Mouse (Mus musculus): Measurements from ENCODE around the gene Kctd2. TPM values are rescaled to one million over a fixed set of nuclear protein-coding genes. Genes with fewer than 3 reads are reported as not detected.

Kctd2 gene
- polyA plus RNA-seq, 1 experiment from 2014 or later = 18.8 TPM

DNA sequence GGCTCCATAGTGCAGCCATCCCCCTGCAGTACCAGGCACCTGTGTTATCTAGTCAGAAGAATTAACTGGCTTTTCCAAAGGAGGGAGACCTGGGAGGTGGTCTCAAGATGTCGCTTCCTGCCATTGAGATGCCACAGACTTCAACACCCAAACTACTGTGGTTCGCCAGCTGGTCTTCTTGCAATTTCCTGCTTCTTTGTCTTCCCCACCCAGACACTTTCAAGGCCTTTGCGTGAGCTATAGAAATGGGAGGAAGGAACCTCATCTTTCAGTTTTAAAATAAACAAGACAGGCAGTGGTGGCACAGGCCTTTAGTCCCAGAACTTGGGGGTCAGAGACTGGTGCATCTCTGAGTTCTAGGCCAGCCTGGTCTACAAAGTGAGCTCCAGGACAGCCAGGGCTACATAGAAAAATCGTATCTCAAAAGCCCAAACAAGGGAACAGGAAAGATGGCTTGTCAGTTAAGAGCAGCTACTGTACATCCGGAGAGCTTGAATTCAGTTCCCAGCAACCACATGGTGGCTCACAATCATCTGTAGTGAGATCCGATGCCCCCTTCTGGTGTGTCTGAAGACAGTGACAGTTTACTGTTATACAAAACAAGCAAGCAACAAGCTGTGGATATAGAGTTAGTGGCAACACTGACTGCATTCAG is 11.5 kb upstream of the Kctd2 start:
- H3K27me3 ChIP-seq (replicated peaks; ENCODE audit: control insufficient read depth, insufficient read depth, low read length) = no peaks in the 10 kb centered on the region
- no peak overlapping the region for H3K4me2 ChIP-seq (ENCODE audit: low read length)
- no peak for ATAC-seq (replicated peaks; ENCODE audit: low FRiP score, low TSS enrichment, low read depth)
- H3K9me3 ChIP-seq (ENCODE audit: control insufficient read depth, low read length) = no peaks in the 10 kb centered on the region
- H3K4me3 ChIP-seq (ENCODE audit: low read depth, low read length) = no peak overlapping the region
- H3K36me3 ChIP-seq (ENCODE audit: control insufficient read depth, insufficient read depth, low read length) = peaks cover 53% of the 10 kb centered on the region
- WGBS = 72% methylated on average over 6 of the region's 6 CpGs
- peaks cover 20% of the 10 kb centered on the region for H3K4me1 ChIP-seq (replicated peaks; ENCODE audit: control insufficient read depth, insufficient read depth, low read length)
- no peak overlapping the region for H3K27ac ChIP-seq (ENCODE audit: low read depth)
- H3K9ac ChIP-seq (ENCODE audit: low read length) = no peak overlapping the region
- no peak for DNase-seq (ENCODE audit: low spot score)

- no peak overlapping the region for H3K27ac ChIP-seq (ENCODE audit: low read depth)
- H3K4me3 ChIP-seq (ENCODE audit: low read depth, low read length) = no peak overlapping the region
- H3K9ac ChIP-seq (ENCODE audit: low read length) = no peak overlapping the region
- H3K27me3 ChIP-seq (replicated peaks; ENCODE audit: control insufficient read depth, insufficient read depth, low read length) = no peaks in the 10 kb centered on the region
- H3K9me3 ChIP-seq (ENCODE audit: control insufficient read depth, low read length) = no peaks in the 10 kb centered on the region
- peaks cover 20% of the 10 kb centered on the region for H3K4me1 ChIP-seq (replicated peaks; ENCODE audit: control insufficient read depth, insufficient read depth, low read length)
- peaks cover 53% of the 10 kb centered on the region for H3K36me3 ChIP-seq (ENCODE audit: control insufficient read depth, insufficient read depth, low read length)
- DNase-seq (ENCODE audit: low spot score) = no peak
- no peak overlapping the region for H3K4me2 ChIP-seq (ENCODE audit: low read length)
- no peak for ATAC-seq (replicated peaks; ENCODE audit: low FRiP score, low TSS enrichment, low read depth)
- WGBS = 79% methylated on average over 7 of the region's 7 CpGs
Observed at GRCm38 (mm10) chr11:115409556-115409955, 10.4 kb upstream of the Kctd2 start.

GRCm38 (mm10) chr11:115420336-115421190 is 635 bp downstream of the Kctd2 start:
- no peaks in the 10 kb centered on the region for H3K9me3 ChIP-seq (ENCODE audit: control insufficient read depth, low read length)
- H3K4me3 ChIP-seq (ENCODE audit: low read depth, low read length) = peak overlapping the region; percentile 78
- peaks cover 19% of the 10 kb centered on the region for H3K4me1 ChIP-seq (replicated peaks; ENCODE audit: control insufficient read depth, insufficient read depth, low read length)
- peak overlapping the region; percentile 74 for H3K27ac ChIP-seq (ENCODE audit: low read depth)
- peak; percentile 76 for ATAC-seq (replicated peaks; ENCODE audit: low FRiP score, low TSS enrichment, low read depth)
- H3K36me3 ChIP-seq (ENCODE audit: control insufficient read depth, insufficient read depth, low read length) = peaks cover 42% of the 10 kb centered on the region
- H3K4me2 ChIP-seq (ENCODE audit: low read length) = peak overlapping the region; percentile 69
- H3K27me3 ChIP-seq (replicated peaks; ENCODE audit: control insufficient read depth, insufficient read depth, low read length) = no peaks in the 10 kb centered on the region
- WGBS = 2% methylated on average over 38 of the region's 45 CpGs
- peak overlapping the region; percentile 88 for H3K9ac ChIP-seq (ENCODE audit: low read length)
- DNase-seq (ENCODE audit: low spot score) = peak; percentile 79

- peak overlapping the region; percentile 78 for H3K4me3 ChIP-seq (ENCODE audit: low read depth, low read length)
- H3K4me2 ChIP-seq (ENCODE audit: low read length) = peak overlapping the region; percentile 69
- H3K4me1 ChIP-seq (replicated peaks; ENCODE audit: control insufficient read depth, insufficient read depth, low read length) = peaks cover 19% of the 10 kb centered on the region
- ATAC-seq (replicated peaks; ENCODE audit: low FRiP score, low TSS enrichment, low read depth) (no peak), DNase-seq (ENCODE audit: low spot score) (no peak)
- no peaks in the 10 kb centered on the region for H3K9me3 ChIP-seq (ENCODE audit: control insufficient read depth, low read length)
- H3K27me3 ChIP-seq (replicated peaks; ENCODE audit: control insufficient read depth, insufficient read depth, low read length) = no peaks in the 10 kb centered on the region
- 41% methylated on average over 1 of the region's 1 CpGs for WGBS
- H3K36me3 ChIP-seq (ENCODE audit: control insufficient read depth, insufficient read depth, low read length) = peaks cover 42% of the 10 kb centered on the region
- H3K27ac ChIP-seq (ENCODE audit: low read depth) = no peak overlapping the region
- H3K9ac ChIP-seq (ENCODE audit: low read length) = peak overlapping the region; percentile 88; the same call in 1 of the 2 replicates
Observed at GRCm38 (mm10) chr11:115421328-115421727, 1.4 kb downstream of the Kctd2 start.

GRCm38 (mm10) chr11:115421972-115422371 is 2.0 kb downstream of the Kctd2 start:
- no peaks in the 10 kb centered on the region for H3K9me3 ChIP-seq (ENCODE audit: control insufficient read depth, low read length)
- WGBS = 90% methylated on average over 16 of the region's 16 CpGs

GRCm38 (mm10) chr11:115423091-115423490 is 3.2 kb downstream of the Kctd2 start:
- H3K4me2 ChIP-seq (ENCODE audit: low read length) = no peak overlapping the region
- no peak for ATAC-seq (replicated peaks; ENCODE audit: low FRiP score, low TSS enrichment, low read depth)
- peaks cover 37% of the 10 kb centered on the region for H3K36me3 ChIP-seq (ENCODE audit: control insufficient read depth, insufficient read depth, low read length)
- WGBS = 78% methylated on average over 3 of the region's 3 CpGs
- no peak overlapping the region for H3K27ac ChIP-seq (ENCODE audit: low read depth)
- H3K4me1 ChIP-seq (replicated peaks; ENCODE audit: control insufficient read depth, insufficient read depth, low read length) = peaks cover 19% of the 10 kb centered on the region
- no peak for DNase-seq (ENCODE audit: low spot score)
- H3K27me3 ChIP-seq (replicated peaks; ENCODE audit: control insufficient read depth, insufficient read depth, low read length) = no peaks in the 10 kb centered on the region
- H3K9ac ChIP-seq (ENCODE audit: low read length) = no peak overlapping the region
- H3K4me3 ChIP-seq (ENCODE audit: low read depth, low read length) = no peak overlapping the region
- H3K9me3 ChIP-seq (ENCODE audit: control insufficient read depth, low read length) = no peaks in the 10 kb centered on the region

More at GRCm38 (mm10) chr11:115421972-115422371, 2.0 kb downstream of the Kctd2 start:
- no peak overlapping the region for H3K27ac ChIP-seq (ENCODE audit: low read depth)
- ATAC-seq (replicated peaks; ENCODE audit: low FRiP score, low TSS enrichment, low read depth) (no peak), DNase-seq (ENCODE audit: low spot score) (no peak)
- H3K4me3 ChIP-seq (ENCODE audit: low read depth, low read length) = no peak overlapping the region
- peaks cover 19% of the 10 kb centered on the region for H3K4me1 ChIP-seq (replicated peaks; ENCODE audit: control insufficient read depth, insufficient read depth, low read length)
- peaks cover 42% of the 10 kb centered on the region for H3K36me3 ChIP-seq (ENCODE audit: control insufficient read depth, insufficient read depth, low read length)
- no peak overlapping the region for H3K4me2 ChIP-seq (ENCODE audit: low read length)
- no peak overlapping the region for H3K9ac ChIP-seq (ENCODE audit: low read length)
- H3K27me3 ChIP-seq (replicated peaks; ENCODE audit: control insufficient read depth, insufficient read depth, low read length) = no peaks in the 10 kb centered on the region

GRCm38 (mm10) chr11:115424666-115425065 is 4.7 kb downstream of the Kctd2 start:
- Histone ChIP-seq H3K9me3 (ENCODE audit: control insufficient read depth, low read length) (no peaks in the 10 kb centered on the region), H3K4me3 (ENCODE audit: low read depth, low read length) (no peak overlapping the region), H3K4me1 (replicated peaks; ENCODE audit: control insufficient read depth, insufficient read depth, low read length) (peaks cover 10% of the 10 kb centered on the region), H3K36me3 (ENCODE audit: control insufficient read depth, insufficient read depth, low read length) (peaks cover 47% of the 10 kb centered on the region), H3K4me2 (ENCODE audit: low read length) (no peak overlapping the region), H3K27ac (ENCODE audit: low read depth) (no peak overlapping the region), H3K27me3 (replicated peaks; ENCODE audit: control insufficient read depth, insufficient read depth, low read length) (no peaks in the 10 kb centered on the region), H3K9ac (ENCODE audit: low read length) (no peak overlapping the region)
- DNase-seq (ENCODE audit: low spot score) = no peak
- 79% methylated on average over 7 of the region's 7 CpGs for WGBS
- ATAC-seq (replicated peaks; ENCODE audit: low FRiP score, low TSS enrichment, low read depth) = no peak

- Histone ChIP-seq H3K27me3 (replicated peaks; ENCODE audit: control insufficient read depth, insufficient read depth, low read length) (no peaks in the 10 kb centered on the region), H3K36me3 (ENCODE audit: control insufficient read depth, insufficient read depth, low read length) (peaks cover 57% of the 10 kb centered on the region), H3K4me2 (ENCODE audit: low read length) (no peak overlapping the region), H3K4me1 (replicated peaks; ENCODE audit: control insufficient read depth, insufficient read depth, low read length) (peaks cover 10% of the 10 kb centered on the region), H3K4me3 (ENCODE audit: low read depth, low read length) (no peak overlapping the region), H3K9ac (ENCODE audit: low read length) (no peak overlapping the region), H3K27ac (ENCODE audit: low read depth) (no peak overlapping the region), H3K9me3 (ENCODE audit: control insufficient read depth, low read length) (no peaks in the 10 kb centered on the region)
- DNase-seq (ENCODE audit: low spot score) (no peak), ATAC-seq (replicated peaks; ENCODE audit: low FRiP score, low TSS enrichment, low read depth) (no peak)
- WGBS = 93% methylated on average over 6 of the region's 6 CpGs
Observed at GRCm38 (mm10) chr11:115425671-115426070, 5.7 kb downstream of the Kctd2 start.

Data from intestine, embryonic 14.5 days (tissue).